Comparison of ENCODE assay signal across 9 mouse cellular contexts in genomic region chr5:138848102-138848501, GRCm38 (mm10). TPM values are rescaled to one million over a fixed set of nuclear protein-coding genes. Genes with fewer than 3 reads are reported as not detected.
A peak's percentile ranks its signal among the peaks of the same experiment; 100 is the strongest.
DNase-seq lines count a peak whose midpoint lies in the region; ATAC-seq and TF ChIP-seq lines count a peak whose summit lies in the region.
"Had no signal": no experiment of that assay in that cellular context is flagged by ENCODE, and none has a peak within 500 bp of the region (broad histone marks: within the 10 kb centered on the region; RNA-seq: fewer than 3 reads in every experiment).

No protein-coding gene starts in this region.

- TF ChIP-seq EP300 in CH12.LX (IDR thresholded peaks at IDR 0.05; ENCODE audit: low read length): no peak
- no peak for TF ChIP-seq EP300 in heart, postnatal 0 days (IDR thresholded peaks at IDR 0.05; ENCODE audit: low read depth)

- H3K79me2 ChIP-seq in CH12.LX (replicated peaks; ENCODE audit: control insufficient read depth, extremely low read depth, insufficient read depth, poor library complexity, severe bottlenecking): no peaks in the 10 kb centered on the region

- peaks cover 6% of the 10 kb centered on the region for H3K9me3 ChIP-seq in CH12.LX (replicated peaks; ENCODE audit: low read length)
- H3K9me3 ChIP-seq in forebrain, embryonic 12.5 days: no peaks in the 10 kb centered on the region
- no peaks in the 10 kb centered on the region for H3K9me3 ChIP-seq in heart, postnatal 0 days (replicated peaks; ENCODE audit: control insufficient read depth, low read length)
- no peaks in the 10 kb centered on the region for H3K9me3 ChIP-seq in liver, embryonic 15.5 days (replicated peaks)
- H3K9me3 ChIP-seq in neural tube, embryonic 15.5 days (replicated peaks): no peaks in the 10 kb centered on the region

- no peak overlapping the region for H3K4me2 ChIP-seq in CH12.LX (ENCODE audit: insufficient read depth, low read depth, poor library complexity, severe bottlenecking)
- H3K4me2 ChIP-seq in forebrain, embryonic 12.5 days: peak overlapping the region; percentile 39
- H3K4me2 ChIP-seq in heart, postnatal 0 days (ENCODE audit: low read depth, low read length): no peak overlapping the region
- no peak overlapping the region for H3K4me2 ChIP-seq in liver, embryonic 15.5 days
- H3K4me2 ChIP-seq in neural tube, embryonic 15.5 days: peak overlapping the region; percentile 38

- H3K27ac ChIP-seq in CH12.LX (ENCODE audit: insufficient read depth, low read depth): no peak overlapping the region
- H3K27ac ChIP-seq in forebrain, embryonic 12.5 days: no peak overlapping the region
- H3K27ac ChIP-seq in heart, postnatal 0 days (ENCODE audit: low read depth): no peak overlapping the region
- H3K27ac ChIP-seq in liver, embryonic 15.5 days (replicated peaks): no peak overlapping the region
- no peak overlapping the region for H3K27ac ChIP-seq in neural tube, embryonic 15.5 days (replicated peaks)

- H3K4me1 ChIP-seq in CH12.LX (ENCODE audit: control insufficient read depth in 1 of 2, insufficient read depth in 2 of 2): no peaks in the 10 kb centered on the region
- H3K4me1 ChIP-seq in forebrain, embryonic 12.5 days: peaks cover 5% of the 10 kb centered on the region; the same call in 1 of the 2 replicates
- peaks cover 6% of the 10 kb centered on the region; the same call in 1 of the 2 replicates for H3K4me1 ChIP-seq in heart, postnatal 0 days (ENCODE audit: control insufficient read depth, insufficient read depth)
- H3K4me1 ChIP-seq in liver, embryonic 15.5 days (replicated peaks): no peaks in the 10 kb centered on the region
- H3K4me1 ChIP-seq in neural tube, embryonic 15.5 days: 0 out of 2 replicates have a peak, but pooled peaks cover 6% of the 10 kb centered on the region

- peak; percentile 86 for DNase-seq in CH12.LX (ENCODE audit: extremely low read depth)
- peak; percentile 62 for DNase-seq in c-Kit-positive CD71-positive TER-119-negative erythroid progenitor cells, embryonic 14.5 days (ENCODE audit: low read depth)
- peak; percentile 81 for DNase-seq in heart, postnatal 0 days (ENCODE audit: low spot score)
- DNase-seq in kidney, postnatal 4 days: peak; percentile 93 to 94
- peak; percentile 93 for DNase-seq in testis, postnatal 10 days (ENCODE audit: low spot score)

- peak; percentile 85 for ATAC-seq in forebrain, embryonic 12.5 days (ENCODE audit: low FRiP score)
- peak; percentile 53 for ATAC-seq in heart, postnatal 0 days (ENCODE audit: insufficient read depth, low read depth)
- ATAC-seq in liver, embryonic 15.5 days (ENCODE audit: insufficient read depth): peak; percentile 44
- peak; percentile 86 for ATAC-seq in neural tube, embryonic 15.5 days (ENCODE audit: low FRiP score)

- peaks cover 2% of the 10 kb centered on the region for H3K27me3 ChIP-seq in CH12.LX (replicated peaks)
- H3K27me3 ChIP-seq in forebrain, embryonic 12.5 days: peaks cover 6% of the 10 kb centered on the region; the same call in 1 of the 2 replicates
- H3K27me3 ChIP-seq in heart, postnatal 0 days (ENCODE audit: control insufficient read depth, insufficient read depth, low read length): no peaks in the 10 kb centered on the region
- no peaks in the 10 kb centered on the region; the same call in 1 of the 2 replicates for H3K27me3 ChIP-seq in liver, embryonic 15.5 days
- H3K27me3 ChIP-seq in neural tube, embryonic 15.5 days (replicated peaks): no peaks in the 10 kb centered on the region

- in situ Hi-C loops in CH12.LX (cut with MboI; ENCODE audit: low pct_ligation_motif_present, low pct_unique_long_range_greater_than_20kb, low sequenced_read_pairs): loop anchor here (5.0 kb wide), 2 partner anchors 229 to 329 kb away; no protein-coding TSS in a partner anchor

- no peak overlapping the region for H3K9ac ChIP-seq in CH12.LX (ENCODE audit: insufficient read depth, low read depth)
- H3K9ac ChIP-seq in forebrain, embryonic 12.5 days: 0 out of 2 replicates have a peak overlapping the region, but pooled peaks have one; percentile 21
- no peak overlapping the region for H3K9ac ChIP-seq in heart, postnatal 0 days (replicated peaks; ENCODE audit: low read depth, low read length)
- no peak overlapping the region for H3K9ac ChIP-seq in liver, embryonic 15.5 days
- H3K9ac ChIP-seq in neural tube, embryonic 15.5 days (replicated peaks): no peak overlapping the region

- dilution Hi-C loops in CH12.LX (cut with MboI; ENCODE audit: extremely low pct_ligation_motif_present, extremely low pct_unique_long_range_greater_than_20kb, low sequenced_read_pairs): no loop called here

- H3K36me3 ChIP-seq in CH12.LX (replicated peaks in 1 of 2; ENCODE audit: control insufficient read depth in 1 of 2, insufficient read depth in 1 of 2, low read length in 1 of 2): no peaks in the 10 kb centered on the region
- no peaks in the 10 kb centered on the region for H3K36me3 ChIP-seq in forebrain, embryonic 12.5 days (replicated peaks)
- H3K36me3 ChIP-seq in heart, postnatal 0 days (replicated peaks; ENCODE audit: control insufficient read depth, insufficient read depth, low read length): no peaks in the 10 kb centered on the region
- H3K36me3 ChIP-seq in liver, embryonic 15.5 days (replicated peaks): no peaks in the 10 kb centered on the region
- H3K36me3 ChIP-seq in neural tube, embryonic 15.5 days: no peaks in the 10 kb centered on the region

- peak; percentile 59 to 96 for TF ChIP-seq CTCF in CH12.LX (conservative IDR thresholded peaks at IDR 0.05 in 1 of 2, IDR thresholded peaks at IDR 0.05 in 1 of 2; ENCODE audit: low read depth in 2 of 2, low read length in 2 of 2)
- TF ChIP-seq CTCF in heart, postnatal 0 days (IDR thresholded peaks at IDR 0.05; ENCODE audit: low read depth): peak; percentile 97

- no peak overlapping the region for H3K4me3 ChIP-seq in CH12.LX (replicated peaks in 1 of 3; ENCODE audit: low read depth in 2 of 3, low read length in 2 of 3, poor library complexity in 1 of 3)
- no peak overlapping the region for H3K4me3 ChIP-seq in forebrain, embryonic 12.5 days (replicated peaks)
- no peak overlapping the region for H3K4me3 ChIP-seq in heart, postnatal 0 days (ENCODE audit: low read depth, low read length)
- H3K4me3 ChIP-seq in liver, embryonic 15.5 days (replicated peaks): no peak overlapping the region
- H3K4me3 ChIP-seq in neural tube, embryonic 15.5 days (replicated peaks): no peak overlapping the region

- TF ChIP-seq POLR2A in CH12.LX (IDR thresholded peaks at IDR 0.05; ENCODE audit: low read depth, low read length): no peak

- TF ChIP-seq RAD21 in CH12.LX (IDR thresholded peaks at IDR 0.05; ENCODE audit: low read depth, low read length): peak; percentile 97

- 5% methylated on average over 7 of the region's 7 CpGs for WGBS in forebrain, embryonic 12.5 days
- WGBS in heart, postnatal 0 days: 5% methylated on average over 7 of the region's 7 CpGs
- WGBS in liver, embryonic 15.5 days (ENCODE audit: insufficient replicate concordance): 6% methylated on average over 7 of the region's 7 CpGs
- WGBS in neural tube, embryonic 15.5 days: 3% methylated on average over 7 of the region's 7 CpGs

TF ChIP-seq in CH12.LX, 34 proteins besides CTCF, POLR2A, EP300 and RAD21:
- TF ChIP-seq MAX (IDR thresholded peaks at IDR 0.05; ENCODE audit: low read length): peak; percentile 60; the same call in 1 of the 2 replicates
- peak; percentile 98 for TF ChIP-seq SMC3 (IDR thresholded peaks at IDR 0.05; ENCODE audit: low read depth, low read length)
- TF ChIP-seq NELFE (IDR thresholded peaks at IDR 0.05; ENCODE audit: low read depth, low read length): peak; percentile 42; the same call in 1 of the 2 replicates
- TF ChIP-seq MYC (IDR thresholded peaks at IDR 0.05; ENCODE audit: low read depth, low read length): peak; percentile 52; the same call in 1 of the 2 replicates
- peak; percentile 96 for TF ChIP-seq ZC3H11A (IDR thresholded peaks at IDR 0.05; ENCODE audit: low read depth, low read length)
- TF ChIP-seq ELF1 (IDR thresholded peaks at IDR 0.05; ENCODE audit: low read depth, low read length): peak; percentile 39; the same call in 1 of the 2 replicates
- TF ChIP-seq MEF2A (IDR thresholded peaks at IDR 0.05; ENCODE audit: borderline replicate concordance, low read depth, low read length): peak; percentile 36; the same call in 1 of the 2 replicates
- no peak for TF ChIP-seq ZNF384 (IDR thresholded peaks at IDR 0.05; ENCODE audit: low read depth, low read length)
- 0 out of 2 replicates have a peak, but pooled peaks have one; percentile 31 for TF ChIP-seq SIN3A (IDR thresholded peaks at IDR 0.05; ENCODE audit: low read length)
- no peak for TF ChIP-seq ZKSCAN1 (IDR thresholded peaks at IDR 0.05; ENCODE audit: borderline replicate concordance, low read depth, low read length)
- no peak for TF ChIP-seq USF2 (conservative IDR thresholded peaks at IDR 0.05; ENCODE audit: low read depth, low read length)
- TF ChIP-seq NRF1 (IDR thresholded peaks at IDR 0.05; ENCODE audit: low read depth, low read length): peak; percentile 89
- no peak for TF ChIP-seq USF1 (IDR thresholded peaks at IDR 0.05; ENCODE audit: low read depth, low read length)
- 0 out of 2 replicates have a peak, but pooled peaks have one; percentile 26 for TF ChIP-seq IRF4 (IDR thresholded peaks at IDR 0.05; ENCODE audit: low read depth, low read length)
- TF ChIP-seq TCF12 (IDR thresholded peaks at IDR 0.05; ENCODE audit: low read depth, low read length): peak; percentile 44; the same call in 1 of the 2 replicates

RNA-seq across cellular contexts. Expression of gene Gm5294, which starts 28.2 kb away (rescaled TPM):
- total RNA-seq in CH12.LX (2012; rRNA removed) (not detected in 2 replicates), CH12.LX (2014; rRNA removed) (not detected in 2 replicates)
- not detected in 2 replicates for polyA plus RNA-seq in CH12.LX (2012; ENCODE audit: insufficient read length, low read depth)
- not detected in 2 replicates for polyA plus RNA-seq in forebrain, embryonic 12.5 days (2016; fragmentation: Nextera tagmentation; extraction: Ambion mirVana)
- total RNA-seq in heart, postnatal 0 days (2014; rRNA removed; ENCODE audit: low replicate concordance): not detected in 2 replicates
- 0.19 TPM in 1 of 2 replicates, not detected in the other for polyA plus RNA-seq in heart, postnatal 0 days (2015; fragmentation: Nextera tagmentation; extraction: Ambion mirVana)
- polyA plus RNA-seq in liver, embryonic 15.5 days (2015; fragmentation: Nextera tagmentation; extraction: Ambion mirVana): not detected in 2 replicates
- not detected in 2 replicates for polyA plus RNA-seq in neural tube, embryonic 15.5 days (2015; fragmentation: Nextera tagmentation; extraction: Ambion mirVana)
- polyA plus RNA-seq: gonadal fat pad, adult 2 months had no signal

Comparison
In these comparisons a context has a peak if more than half of its experiments do, and no peak if none do; other contexts are left out.
1. H3K4me2 ChIP-seq: peak in forebrain, embryonic 12.5 days (single experiment) and neural tube, embryonic 15.5 days (single experiment); none in CH12.LX (single experiment), heart, postnatal 0 days (single experiment) and liver, embryonic 15.5 days (single experiment).
2. Peak in every context shown above with its lines, with median percentiles within 50 percentile points of each other: DNase-seq and ATAC-seq.